Mouse (Mus musculus) neural tube, embryonic 15.5 days (tissue): Measurements from ENCODE around the gene Esam. TPM values are rescaled to one million over a fixed set of nuclear protein-coding genes. Genes with fewer than 3 reads are reported as not detected.

Source experiments
- ATAC-seq: fragments of 200-750 bp; cut with Nextera tagmentation; 2 replicates; pipeline ENCODE4 v1.8.0; 2017; ENCODE audit warnings: mild to moderate bottlenecking, moderate TSS enrichment, moderate library complexity; ENCODE audit not compliant: low FRiP score
- H3K27ac ChIP-seq: fragments of 300-500 bp; sonication (generic); replicated peaks from 2 replicates; pipeline ENCODE4 v1.5.1; 2015; ENCODE audit warnings: mild to moderate bottlenecking, inconsistent platforms
- H3K27me3 ChIP-seq: fragments of 300-500 bp; sonication (generic); replicated peaks from 2 replicates; pipeline ENCODE4 v1.6.1; 2015; ENCODE audit warnings: inconsistent platforms
- H3K36me3 ChIP-seq: fragments of 300-500 bp; sonication (generic); 2 replicates; pipeline ENCODE4 v1.6.1; 2015; ENCODE audit warnings: inconsistent platforms
- H3K4me1 ChIP-seq: fragments of 300-500 bp; sonication (generic); 2 replicates; pipeline ENCODE4 v1.6.1; 2015; ENCODE audit warnings: inconsistent platforms
- H3K4me2 ChIP-seq: fragments of 300-500 bp; sonication (generic); 2 replicates; pipeline ENCODE4 v1.6.1; 2015; ENCODE audit warnings: inconsistent platforms, mild to moderate bottlenecking, moderate library complexity
- H3K4me3 ChIP-seq: fragments of 300-500 bp; sonication (generic); replicated peaks from 2 replicates; pipeline ENCODE4 v1.5.1; 2015; ENCODE audit warnings: mild to moderate bottlenecking, inconsistent platforms
- H3K9ac ChIP-seq: fragments of 300-500 bp; sonication (generic); replicated peaks from 2 replicates; pipeline ENCODE4 v1.6.1; 2015; ENCODE audit warnings: mild to moderate bottlenecking, inconsistent platforms
- H3K9me3 ChIP-seq: fragments of 300-500 bp; sonication (generic); replicated peaks from 2 replicates; pipeline ENCODE4 v1.6.1; 2016; ENCODE audit warnings: inconsistent platforms
- WGBS: fragments of 180-500 bp; shearing (Covaris S2); methylation state at CpG from one replicate; pipeline ENCODE4 v1.1.7; 2015; ENCODE audit warnings: mixed read lengths; 5-methylcytosine and 5-hydroxymethylcytosine counted together
- polyA plus RNA-seq: library from polyadenylated mRNA; unstranded; fragments of >200 nt; fragmentation: Nextera tagmentation; extraction: Ambion mirVana; gene quantifications from 2 replicates; pipeline ENCODE4 v1.2.1, GENCODE M21; 2015

The Esam gene
- polyA plus RNA-seq, 1 experiment from 2014 or later = 42.2 TPM

GRCm38 (mm10) chr9:37512097-37512496 lies 15.8 kb upstream of the Esam start:
- Histone ChIP-seq H3K9ac (no peak overlapping the region), H3K27ac (no peak overlapping the region), H3K27me3 (no peaks in the 10 kb centered on the region), H3K4me3 (no peak overlapping the region), H3K36me3 (no peaks in the 10 kb centered on the region), H3K4me2 (no peak overlapping the region), H3K4me1 (0 out of 2 replicates have a peak, but pooled peaks cover under 1% of the 10 kb centered on the region), H3K9me3 (no peaks in the 10 kb centered on the region)
- no peak for ATAC-seq
- 95% methylated on average over 2 of the region's 2 CpGs for WGBS

DNA sequence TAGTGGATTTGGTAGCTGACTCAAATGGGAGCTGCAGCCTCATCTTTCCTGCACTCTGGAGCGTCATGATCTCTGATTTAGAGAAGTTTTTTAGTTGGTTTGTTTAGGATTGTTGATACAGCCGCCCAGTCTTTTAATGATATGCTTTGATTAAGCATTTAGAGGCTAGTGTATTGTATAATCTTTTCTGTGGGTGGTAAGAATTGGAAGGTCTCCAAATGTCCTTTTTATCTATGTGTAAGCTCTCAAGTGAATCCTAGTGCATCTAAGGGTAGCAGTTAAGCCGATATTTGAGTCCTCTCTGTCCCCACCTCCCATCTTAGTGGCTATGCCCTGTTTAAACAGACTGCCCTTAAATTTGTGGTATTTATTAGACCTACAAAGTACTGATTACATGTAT lies 13.4 kb upstream of the Esam start:
- H3K9ac ChIP-seq = no peak overlapping the region
- 0 out of 2 replicates have a peak, but pooled peaks cover 5% of the 10 kb centered on the region for H3K4me1 ChIP-seq
- H3K27ac ChIP-seq = no peak overlapping the region
- peaks cover 5% of the 10 kb centered on the region; the same call in 1 of the 2 replicates for H3K36me3 ChIP-seq
- no peak for ATAC-seq
- no peaks in the 10 kb centered on the region for H3K27me3 ChIP-seq
- no peak overlapping the region for H3K4me2 ChIP-seq
- no peak overlapping the region for H3K4me3 ChIP-seq
- 74% methylated on average over 3 of the region's 3 CpGs for WGBS
- no peaks in the 10 kb centered on the region for H3K9me3 ChIP-seq

DNA sequence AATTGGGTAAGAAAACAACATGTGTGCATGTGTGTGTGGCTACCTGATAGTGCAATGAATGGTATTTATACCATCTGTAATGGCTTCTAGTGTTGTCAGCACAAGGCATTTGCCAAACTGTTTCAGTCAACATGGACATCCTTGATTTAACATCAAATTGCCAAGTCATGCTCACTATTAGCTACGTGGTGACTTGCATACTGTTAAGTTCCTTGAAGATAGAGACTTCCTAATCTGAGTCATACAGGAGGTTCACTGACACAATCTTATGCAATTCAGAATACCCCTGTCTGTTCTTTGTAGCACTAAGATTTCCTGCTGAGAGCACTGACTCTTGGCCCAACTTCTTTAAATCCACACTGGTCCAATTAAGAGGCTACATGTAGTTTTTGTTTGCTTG lies 10.4 kb upstream of the Esam start:
- Histone ChIP-seq H3K36me3 (peaks cover 18% of the 10 kb centered on the region; the same call in 1 of the 2 replicates), H3K27ac (no peak overlapping the region), H3K4me3 (no peak overlapping the region), H3K9me3 (no peaks in the 10 kb centered on the region), H3K4me2 (no peak overlapping the region), H3K27me3 (no peaks in the 10 kb centered on the region), H3K9ac (no peak overlapping the region), H3K4me1 (0 out of 2 replicates have a peak, but pooled peaks cover 5% of the 10 kb centered on the region)
- no peak for ATAC-seq
- WGBS = 80% methylated on average over 1 of the region's 1 CpGs

- Histone ChIP-seq H3K9ac (no peak overlapping the region), H3K27me3 (no peaks in the 10 kb centered on the region), H3K4me2 (no peak overlapping the region), H3K27ac (no peak overlapping the region), H3K36me3 (peaks cover 30% of the 10 kb centered on the region), H3K9me3 (no peaks in the 10 kb centered on the region), H3K4me3 (no peak overlapping the region), H3K4me1 (0 out of 2 replicates have a peak, but pooled peaks cover 5% of the 10 kb centered on the region)
- ATAC-seq = no peak
- 86% methylated on average over 8 of the region's 8 CpGs for WGBS
These were observed 8.9 kb upstream of the Esam start for GRCm38 (mm10) chr9:37518991-37519390.

DNA sequence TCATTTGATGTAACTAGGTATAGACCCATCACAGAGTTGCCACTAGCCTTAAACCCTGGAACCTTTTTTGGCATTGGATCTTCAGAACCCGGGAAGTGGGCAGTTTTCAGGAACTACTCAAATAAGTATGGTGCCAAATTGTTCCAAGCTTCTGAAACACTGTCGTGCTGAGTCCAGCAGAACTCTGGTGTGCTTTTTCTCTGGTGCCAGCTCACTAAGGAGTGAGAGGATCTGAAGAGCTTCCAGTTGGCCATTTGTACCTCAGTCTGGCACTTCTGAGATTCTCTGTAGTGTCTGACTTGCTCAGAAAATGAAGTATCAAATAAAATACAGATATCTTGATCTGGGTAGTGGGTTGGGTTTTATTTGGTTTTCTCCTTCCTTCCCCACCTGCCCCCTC lies 7.9 kb upstream of the Esam start:
- H3K36me3 ChIP-seq = peaks cover 33% of the 10 kb centered on the region
- no peaks in the 10 kb centered on the region for H3K9me3 ChIP-seq
- H3K9ac ChIP-seq = no peak overlapping the region
- H3K27me3 ChIP-seq = no peaks in the 10 kb centered on the region
- WGBS = 97% methylated on average over 2 of the region's 2 CpGs
- no peak overlapping the region for H3K4me3 ChIP-seq
- H3K4me1 ChIP-seq = 0 out of 2 replicates have a peak, but pooled peaks cover 5% of the 10 kb centered on the region
- ATAC-seq = no peak
- no peak overlapping the region for H3K4me2 ChIP-seq
- no peak overlapping the region for H3K27ac ChIP-seq

DNA sequence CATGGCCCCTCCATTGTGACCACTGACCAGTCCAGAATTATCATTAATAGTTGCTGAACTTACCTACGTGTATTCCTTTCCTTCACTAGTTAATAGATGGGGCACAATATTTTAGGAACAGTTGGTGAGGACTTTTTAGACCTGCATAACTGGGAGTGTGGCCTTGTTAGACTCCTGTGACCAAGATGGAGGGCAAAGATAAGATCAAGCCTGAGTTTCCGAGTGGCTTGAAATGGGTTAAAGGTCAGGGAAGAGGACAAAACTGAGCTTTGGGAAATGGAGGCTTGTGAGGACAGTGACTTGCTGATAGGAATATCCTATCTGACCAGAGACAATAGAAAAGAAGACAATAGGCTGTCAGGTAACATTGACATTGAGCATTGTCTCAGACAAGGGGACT lies 2.4 kb upstream of the Esam start:
- no peak overlapping the region for H3K4me2 ChIP-seq
- no peak overlapping the region for H3K4me3 ChIP-seq
- 94% methylated on average over 2 of the region's 2 CpGs for WGBS
- H3K27me3 ChIP-seq = peaks cover 46% of the 10 kb centered on the region
- no peak overlapping the region for H3K27ac ChIP-seq
- peaks cover 28% of the 10 kb centered on the region for H3K4me1 ChIP-seq
- no peaks in the 10 kb centered on the region for H3K9me3 ChIP-seq
- ATAC-seq = no peak
- H3K9ac ChIP-seq = no peak overlapping the region
- peaks cover 28% of the 10 kb centered on the region for H3K36me3 ChIP-seq

DNA sequence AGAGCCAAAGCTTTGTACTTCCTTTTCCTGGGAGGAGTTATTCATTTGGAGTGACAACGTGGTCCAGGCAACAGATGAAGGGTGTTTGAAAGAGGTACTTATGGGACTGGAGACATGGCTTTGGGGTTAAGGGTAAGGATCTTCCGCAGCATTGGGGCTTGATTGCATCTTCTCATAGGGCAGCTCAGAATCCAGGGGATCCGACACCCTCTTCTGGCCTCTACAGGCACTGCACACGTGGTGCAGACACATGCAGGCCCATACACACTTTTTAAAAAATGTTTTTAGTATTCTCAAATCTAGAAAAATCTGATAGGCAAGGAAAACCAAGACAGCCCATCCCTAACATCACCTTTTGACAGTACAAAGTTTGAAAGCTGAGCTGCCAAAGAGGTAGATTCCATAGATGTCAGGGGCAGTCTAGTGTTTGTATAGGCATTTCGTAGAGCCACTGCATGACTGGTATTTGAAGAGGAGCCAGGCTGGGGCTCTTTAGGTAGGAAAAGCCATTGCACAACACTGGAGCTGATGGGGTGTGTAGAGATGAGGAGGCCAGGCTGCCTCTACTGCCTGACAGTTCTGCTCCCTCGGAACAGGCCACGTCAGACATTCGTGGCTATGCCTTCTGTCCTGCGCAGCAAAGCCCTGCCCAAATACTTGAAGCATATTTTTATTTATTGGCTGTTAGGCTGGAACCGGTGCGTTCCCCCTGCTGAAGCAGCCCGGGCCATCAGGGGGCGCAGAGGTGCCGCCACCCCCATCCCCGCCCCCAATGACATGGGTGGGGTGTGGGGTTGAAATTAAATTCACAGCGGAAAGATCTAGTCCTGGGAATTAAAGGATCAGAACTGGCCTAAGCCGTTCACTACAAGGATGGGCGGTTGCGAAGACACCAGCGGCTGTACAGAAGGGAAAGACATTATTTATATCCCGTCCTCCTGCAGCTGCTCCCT lies 1.2 kb upstream of the Esam start:
- Histone ChIP-seq H3K4me1 (peaks cover 39% of the 10 kb centered on the region), H3K36me3 (peaks cover 19% of the 10 kb centered on the region), H3K27ac (no peak overlapping the region), H3K9ac (no peak overlapping the region), H3K27me3 (peaks cover 56% of the 10 kb centered on the region), H3K4me2 (peak overlapping the region; percentile 33), H3K4me3 (peak overlapping the region; percentile 20; the same call in 1 of the 2 replicates), H3K9me3 (no peaks in the 10 kb centered on the region)
- 23% methylated on average over 21 of the region's 21 CpGs for WGBS
- ATAC-seq = no peak

GRCm38 (mm10) chr9:37528225-37528970 lies 520 bp downstream of the Esam start:
- ATAC-seq = no peak
- Histone ChIP-seq H3K27me3 (peaks cover 61% of the 10 kb centered on the region), H3K4me3 (peak overlapping the region; percentile 20), H3K4me2 (peak overlapping the region; percentile 72; the same call in 1 of the 2 replicates), H3K9ac (no peak overlapping the region), H3K27ac (no peak overlapping the region), H3K4me1 (peaks cover 39% of the 10 kb centered on the region), H3K9me3 (no peaks in the 10 kb centered on the region), H3K36me3 (peaks cover 9% of the 10 kb centered on the region)
- WGBS = 27% methylated on average over 9 of the region's 9 CpGs

GRCm38 (mm10) chr9:37530031-37530887 lies 2.4 kb downstream of the Esam start:
- peaks cover 4% of the 10 kb centered on the region; the same call in 1 of the 2 replicates for H3K36me3 ChIP-seq
- no peak overlapping the region; the same call in 1 of the 2 replicates for H3K27ac ChIP-seq
- no peaks in the 10 kb centered on the region for H3K9me3 ChIP-seq
- ATAC-seq = peak; percentile 71
- peaks cover 39% of the 10 kb centered on the region for H3K4me1 ChIP-seq
- H3K27me3 ChIP-seq = peaks cover 59% of the 10 kb centered on the region
- 2% methylated on average over 32 of the region's 32 CpGs for WGBS
- H3K4me2 ChIP-seq = peak overlapping the region; percentile 72
- H3K9ac ChIP-seq = peak overlapping the region; percentile 27
- H3K4me3 ChIP-seq = peak overlapping the region; percentile 36

DNA sequence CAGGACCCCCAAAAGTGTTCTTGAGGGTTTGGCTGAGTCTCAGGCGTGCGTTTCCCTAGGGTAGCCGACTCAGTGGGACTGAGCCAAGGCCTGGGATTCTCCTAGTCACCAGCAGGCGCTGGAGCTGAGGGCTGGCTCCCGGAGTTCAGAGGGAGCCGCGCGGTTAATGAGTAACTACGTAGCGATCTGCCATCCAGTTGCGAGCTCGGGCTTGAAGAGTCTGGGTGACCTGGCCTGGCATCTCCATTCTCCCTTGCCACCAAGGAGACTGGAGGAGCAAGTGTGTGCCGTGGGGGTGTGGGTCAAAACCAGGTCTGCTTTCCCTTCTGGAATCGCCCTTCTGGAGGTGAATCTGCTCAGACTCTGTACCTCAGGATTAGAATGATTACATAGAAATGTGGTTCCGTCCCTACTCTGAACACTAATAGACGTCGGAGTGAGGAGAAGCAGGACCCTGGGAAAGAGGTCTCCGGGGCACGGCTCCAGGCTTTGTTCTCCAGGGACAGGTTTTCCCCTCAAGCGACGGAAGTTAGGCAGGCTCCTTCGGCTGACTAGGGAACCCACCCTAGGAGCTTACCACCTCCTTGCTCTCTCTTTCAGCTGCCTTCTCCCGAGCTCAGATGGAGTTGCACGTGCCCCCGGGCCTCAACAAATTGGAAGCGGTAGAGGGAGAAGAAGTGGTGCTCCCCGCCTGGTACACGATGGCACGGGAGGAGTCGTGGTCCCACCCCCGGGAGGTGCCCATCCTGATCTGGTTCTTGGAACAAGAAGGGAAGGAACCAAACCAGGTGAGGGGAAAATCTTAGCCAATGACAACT lies 3.2 kb downstream of the Esam start:
- WGBS = 3% methylated on average over 31 of the region's 31 CpGs
- no peak overlapping the region; the same call in 1 of the 2 replicates for H3K27ac ChIP-seq

More for the DNA sequence above, 3.2 kb downstream of the Esam start:
- Histone ChIP-seq H3K4me3 (peak overlapping the region; percentile 36), H3K9me3 (no peaks in the 10 kb centered on the region), H3K36me3 (no peaks in the 10 kb centered on the region), H3K4me2 (peak overlapping the region; percentile 72), H3K9ac (peak overlapping the region; percentile 27), H3K4me1 (peaks cover 39% of the 10 kb centered on the region), H3K27me3 (peaks cover 52% of the 10 kb centered on the region)
- peak; percentile 70; the same call in 1 of the 2 replicates for ATAC-seq
